Mouse (Mus musculus) brain, embryonic 14.5 days (tissue): ENCODE data around the gene Wnt10a. TPM values are rescaled to one million over a fixed set of nuclear protein-coding genes. Genes with fewer than 3 reads are reported as not detected.
"Not testable (repeated sequence)": the region's sequence is repeated elsewhere in the genome, so short reads cannot be mapped to it uniquely, and the experiment has no call there.

Source experiments
- DNase-seq: peaks from one replicate; pipeline ENCODE4 v3.0.0-alpha.2; 2011; ENCODE audit warnings: low read depth
- CTCF ChIP-seq: fragments of 200-500 bp; IDR thresholded peaks from 2 replicates; pipeline ENCODE4 v1.5.1; 2012; ENCODE audit warnings: inconsistent platforms, mild to moderate bottlenecking, moderate library complexity, borderline replicate concordance; ENCODE audit not compliant: insufficient read depth, insufficient read length; ENCODE audit errors: extremely low read depth
- POLR2A ChIP-seq: fragments of 200-500 bp; IDR thresholded peaks from 2 replicates; pipeline ENCODE4 v1.6.1; 2012; ENCODE audit warnings: mild to moderate bottlenecking, inconsistent platforms, borderline replicate concordance; ENCODE audit not compliant: poor library complexity, insufficient read depth, insufficient read length, severe bottlenecking; ENCODE audit errors: extremely low read depth
- polyA plus RNA-seq: library from polyadenylated mRNA; depleted of rRNA; stranded (reverse); fragments of >200 nt; gene quantifications from 2 replicates; pipeline ENCODE4 v1.2.3, GENCODE M21; 2012

Wnt10a gene
- polyA plus RNA-seq, 1 experiment: 0.77 TPM

DNA sequence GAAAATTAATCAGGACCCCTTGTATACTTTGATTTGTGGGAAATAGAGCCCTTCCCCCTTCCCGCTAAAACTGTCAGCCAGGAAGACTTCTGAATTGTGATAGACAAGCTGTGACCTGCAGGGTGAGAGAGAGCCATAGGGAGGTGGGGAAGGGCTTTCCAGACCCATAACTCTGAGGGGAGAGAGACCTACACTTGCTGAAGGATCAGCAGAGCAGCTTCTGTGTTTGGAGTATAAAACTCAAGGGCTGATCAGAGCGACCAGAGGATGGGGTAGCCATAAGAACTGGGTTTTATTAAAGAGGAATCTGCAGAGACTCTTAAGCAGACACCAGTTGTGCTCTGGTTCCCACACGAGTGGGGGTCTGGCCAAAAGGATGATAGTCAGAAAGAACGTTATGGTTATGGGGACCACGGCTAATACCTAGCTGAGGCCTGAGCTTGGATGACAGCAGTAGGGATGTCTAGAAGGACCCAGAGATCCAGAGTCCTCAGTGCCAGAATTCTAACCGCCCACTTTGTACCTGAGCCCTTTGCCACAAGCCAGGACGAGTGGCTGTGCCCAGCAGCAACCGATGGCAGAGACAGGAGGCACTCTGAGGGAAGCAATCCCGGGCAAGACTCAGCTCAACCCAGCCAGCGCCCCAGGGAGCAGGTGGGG is 13.0 kb downstream of the Wnt10a start:
- DNase-seq: no peak
- TF ChIP-seq CTCF (no peak), POLR2A (no peak)

DNA sequence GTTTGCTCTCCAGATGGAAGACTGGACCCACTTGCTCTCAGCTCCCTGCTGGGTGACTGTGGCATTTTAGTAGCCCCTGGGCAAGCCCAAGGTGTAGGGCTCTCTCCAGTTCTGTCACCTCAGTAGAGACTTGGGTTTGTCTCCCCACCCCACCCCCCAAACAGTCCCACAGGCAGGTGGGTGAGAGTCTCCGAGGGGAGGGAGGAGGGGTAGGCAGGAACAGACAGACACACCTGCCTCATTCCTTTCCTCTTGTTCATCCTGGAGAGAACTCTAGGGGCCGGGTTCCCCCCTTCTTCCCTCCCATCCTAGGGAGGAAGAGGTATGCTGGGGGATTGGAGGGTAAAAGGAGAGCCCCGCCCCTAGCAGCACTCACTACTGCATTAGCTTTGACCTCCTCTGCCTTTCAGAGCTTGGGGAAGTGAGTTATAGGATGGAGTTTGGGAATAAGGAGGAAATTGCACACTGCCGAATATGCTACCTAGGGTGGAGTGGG is 14.1 kb downstream of the Wnt10a start:
- no peak for DNase-seq
- no peak for TF ChIP-seq CTCF
- no peak for TF ChIP-seq POLR2A

DNA sequence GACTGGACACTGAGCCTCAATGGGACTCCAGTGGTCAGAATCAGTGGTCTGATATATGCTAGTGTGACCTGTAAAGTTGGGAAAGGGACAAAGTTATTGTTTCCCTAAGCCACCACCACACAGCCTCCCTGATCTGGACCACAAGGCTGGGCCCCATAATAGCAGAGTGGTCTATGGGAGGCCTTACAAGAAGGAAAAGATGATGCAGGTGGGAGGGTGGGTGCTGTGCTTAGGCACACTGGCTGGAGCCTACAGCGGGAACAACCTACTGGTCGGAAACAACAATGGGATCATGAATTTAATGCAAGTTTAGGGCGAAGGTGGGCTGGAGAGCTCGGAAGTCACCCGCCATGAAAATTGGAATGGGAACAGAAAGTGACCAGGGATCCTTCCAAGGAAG is 14.5 kb downstream of the Wnt10a start:
- no peak for TF ChIP-seq CTCF
- no peak for TF ChIP-seq POLR2A
- DNase-seq: no peak

DNA sequence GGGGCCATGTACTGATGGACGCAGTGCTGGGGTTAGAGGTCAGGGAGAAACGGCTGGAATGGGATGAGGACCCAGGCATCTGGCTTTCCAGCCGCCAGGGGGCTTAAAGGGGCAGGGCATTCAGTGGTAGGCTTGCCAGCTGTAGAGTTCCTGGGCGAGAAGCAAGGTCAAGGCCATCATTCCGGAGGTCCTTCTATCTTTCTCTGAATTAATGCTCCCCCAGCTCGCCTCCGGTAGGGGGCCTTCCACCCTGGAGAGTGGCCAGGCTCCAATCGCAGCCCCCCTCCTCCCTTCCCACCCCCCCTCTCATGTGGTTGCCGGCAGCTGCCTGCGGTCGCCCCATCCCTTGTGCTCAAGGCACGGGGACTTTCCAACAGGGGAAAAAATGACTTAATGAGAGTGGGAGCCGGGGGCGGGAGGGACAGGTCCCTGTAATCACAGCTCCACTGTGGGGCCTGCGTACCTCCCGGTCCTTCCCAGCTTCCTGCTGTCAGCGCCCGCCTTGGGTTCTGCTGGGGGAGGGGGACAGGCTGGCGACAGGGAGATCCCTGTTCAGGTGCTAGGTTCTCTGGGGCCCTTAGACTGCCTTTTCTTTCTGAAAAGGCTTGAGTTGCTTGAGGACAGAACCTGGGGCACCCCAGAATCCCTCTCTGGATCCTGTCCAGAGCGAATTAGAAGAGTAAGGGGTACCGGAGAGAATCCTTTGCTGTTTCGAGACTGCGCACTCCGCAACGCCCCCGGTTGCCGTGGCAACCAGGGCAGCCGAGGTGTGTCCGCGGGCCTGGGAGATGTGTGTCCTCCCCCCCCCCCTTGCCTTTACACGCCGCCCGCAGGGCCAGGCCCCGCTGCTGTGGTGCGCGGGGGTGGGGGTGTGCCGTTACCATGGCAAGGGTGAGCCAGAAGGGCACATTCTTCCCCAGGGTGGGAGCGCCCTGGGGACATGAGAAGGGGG is 15.3 kb downstream of the Wnt10a start:
- peak; percentile 74 for DNase-seq
- TF ChIP-seq POLR2A (no peak), CTCF (peak; percentile 39; the same call in 1 of the 2 replicates)

DNA sequence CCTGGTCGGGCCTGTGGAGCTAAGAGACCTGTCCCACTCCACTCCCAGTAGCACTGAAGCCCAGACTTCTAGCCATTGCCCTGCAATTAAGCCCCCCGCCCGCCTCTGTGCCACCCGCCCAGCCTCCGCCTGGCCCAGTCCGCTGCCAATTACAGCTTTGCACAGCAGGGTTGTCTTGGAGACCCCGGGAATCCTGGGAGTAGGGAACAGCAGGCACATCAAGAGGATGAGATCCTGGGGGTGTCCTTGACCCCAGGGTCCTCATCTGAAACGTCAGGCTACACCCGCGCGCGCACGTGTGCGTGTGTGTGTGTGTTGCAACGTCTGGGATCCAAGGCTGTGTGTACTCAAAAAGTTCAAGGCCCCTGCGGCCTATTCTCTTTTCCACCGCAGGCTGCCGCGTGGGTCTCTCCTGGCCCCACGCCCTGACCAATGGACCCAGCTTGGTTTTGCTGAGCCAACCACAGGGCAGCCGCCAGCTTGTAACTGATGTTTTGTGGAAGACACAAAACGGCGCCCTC is 16.3 kb downstream of the Wnt10a start:
- TF ChIP-seq POLR2A: no peak
- DNase-seq: peak; percentile 53

DNA sequence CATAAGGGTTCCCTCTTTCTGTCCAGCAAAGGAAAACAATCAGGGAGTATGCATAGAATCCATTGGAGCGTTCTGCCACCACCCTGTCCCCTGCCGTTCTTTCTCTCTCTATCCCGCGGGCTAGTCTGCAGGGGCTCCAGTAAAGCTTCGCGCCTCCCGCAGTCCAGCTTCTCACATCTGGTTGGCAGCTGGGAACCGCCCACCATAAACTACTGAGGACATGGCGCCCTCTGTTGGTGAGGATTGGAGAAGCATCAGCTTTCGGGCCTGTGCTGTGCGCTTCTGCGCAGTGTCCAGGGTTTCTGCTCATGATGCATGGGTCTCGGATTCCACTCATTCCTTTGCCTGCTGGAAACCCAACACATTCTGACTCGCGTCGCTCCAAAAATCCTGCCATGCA is 16.8 kb downstream of the Wnt10a start:
- DNase-seq: peak; percentile 91
- TF ChIP-seq POLR2A (no peak), CTCF (peak; percentile 95)

DNA sequence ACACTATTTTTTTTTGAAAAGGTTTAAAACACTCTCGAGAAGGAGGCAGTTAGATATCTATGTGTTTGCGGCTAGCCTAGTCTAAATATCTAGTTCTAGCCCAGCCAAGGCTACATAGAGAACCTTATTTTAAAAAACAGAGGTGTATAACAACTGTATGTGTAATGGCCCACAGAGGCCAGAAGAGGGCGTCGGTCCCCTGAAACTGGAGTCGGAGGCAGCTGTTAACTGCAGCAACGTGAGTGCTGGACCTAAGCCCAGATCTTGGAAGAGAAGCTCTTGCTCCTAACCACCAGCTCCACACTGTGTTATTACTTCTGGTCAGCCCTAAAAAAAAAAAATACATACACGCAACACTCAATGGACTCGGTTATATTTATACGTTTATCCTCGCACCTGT is 17.7 kb downstream of the Wnt10a start:
- TF ChIP-seq CTCF: peak; percentile 36; the same call in 1 of the 2 replicates
- TF ChIP-seq POLR2A: no peak
- DNase-seq: no peak

DNA sequence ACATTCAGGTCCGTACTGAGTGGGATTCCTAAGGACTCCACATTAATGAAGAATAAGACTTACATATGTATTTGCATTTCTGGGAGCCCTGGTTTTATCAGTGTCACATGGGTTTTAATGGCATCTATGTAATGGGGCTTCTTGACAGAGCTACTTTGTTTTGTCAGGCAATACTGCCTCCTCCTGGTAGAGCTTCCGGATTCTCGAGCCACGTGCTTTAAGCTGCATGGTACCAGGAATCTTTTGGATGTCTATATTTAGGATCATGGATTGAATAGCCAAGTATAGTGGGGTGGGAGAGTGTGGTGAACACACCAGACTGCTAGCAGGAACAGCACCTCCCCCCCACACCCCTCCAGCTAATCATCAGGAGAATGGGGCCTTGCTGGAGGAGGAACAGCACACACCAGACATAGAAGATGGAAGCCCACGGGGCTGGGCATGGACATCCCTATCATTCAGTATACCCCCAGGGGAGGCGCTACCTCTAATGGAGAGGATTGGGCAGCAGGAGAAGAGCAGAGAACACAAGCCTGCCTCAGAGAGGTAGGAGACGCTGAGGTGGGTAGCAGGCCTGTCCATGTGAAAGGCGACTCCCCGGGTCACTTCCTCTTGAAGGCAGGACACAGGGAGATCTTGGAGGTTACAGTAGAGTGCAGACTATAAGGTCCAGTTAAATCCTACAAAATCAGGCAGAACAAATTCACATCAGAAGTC is 23.8 kb downstream of the Wnt10a start:
- no peak for DNase-seq
- no peak for TF ChIP-seq POLR2A
- peak; percentile 12; the same call in 1 of the 2 replicates for TF ChIP-seq CTCF

DNA sequence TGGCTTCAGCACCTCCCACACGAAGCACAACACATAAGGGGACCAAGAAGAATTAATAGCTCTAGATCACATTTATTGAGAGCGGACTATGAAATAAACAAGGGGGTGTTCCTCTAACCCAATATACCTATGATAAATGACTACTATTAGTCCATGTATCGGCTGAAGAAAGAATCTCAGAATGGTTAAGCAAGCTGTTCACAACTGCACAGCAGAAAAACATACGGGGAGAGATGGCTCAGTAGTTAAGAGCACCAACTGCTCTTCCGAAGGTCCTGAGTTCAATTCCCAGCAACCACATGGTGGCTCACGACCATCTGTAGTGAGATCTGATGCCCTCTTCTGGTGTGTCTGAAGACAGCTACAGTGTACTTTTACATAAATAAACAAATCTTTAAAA is 24.6 kb downstream of the Wnt10a start:
- not testable (repeated sequence) for DNase-seq

DNA sequence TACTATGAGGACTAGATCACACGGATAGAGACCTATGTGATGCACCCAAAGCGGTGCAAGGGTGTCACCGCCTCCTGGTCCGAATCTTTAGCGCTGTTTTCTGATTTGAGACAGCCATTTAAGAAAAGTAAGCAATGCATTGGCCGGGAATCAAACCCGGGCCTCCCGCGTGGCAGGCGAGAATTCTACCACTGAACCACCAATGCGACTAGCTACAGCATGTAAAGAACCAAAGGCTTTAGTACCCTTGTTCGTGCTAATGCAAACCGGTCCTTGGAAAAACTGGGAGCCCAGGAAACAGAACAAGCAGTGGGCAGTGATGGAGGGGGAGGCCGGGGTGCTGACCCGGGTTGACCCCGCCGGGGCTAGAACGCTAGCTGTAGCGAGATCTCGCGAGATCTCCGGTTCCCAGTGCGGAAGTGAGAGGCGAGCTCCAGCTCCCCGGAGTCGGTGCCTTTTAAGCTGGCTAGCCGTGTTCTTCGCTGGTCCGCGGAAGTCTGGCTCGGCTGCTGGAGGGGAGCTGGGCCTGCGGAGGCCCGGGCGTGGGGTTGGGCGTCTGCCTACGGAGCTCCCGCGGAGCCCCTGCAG is 25.4 kb downstream of the Wnt10a start:
- peak; percentile 95 for DNase-seq
- TF ChIP-seq POLR2A: peak; percentile 67; the same call in 1 of the 2 replicates
- TF ChIP-seq CTCF: no peak

DNA sequence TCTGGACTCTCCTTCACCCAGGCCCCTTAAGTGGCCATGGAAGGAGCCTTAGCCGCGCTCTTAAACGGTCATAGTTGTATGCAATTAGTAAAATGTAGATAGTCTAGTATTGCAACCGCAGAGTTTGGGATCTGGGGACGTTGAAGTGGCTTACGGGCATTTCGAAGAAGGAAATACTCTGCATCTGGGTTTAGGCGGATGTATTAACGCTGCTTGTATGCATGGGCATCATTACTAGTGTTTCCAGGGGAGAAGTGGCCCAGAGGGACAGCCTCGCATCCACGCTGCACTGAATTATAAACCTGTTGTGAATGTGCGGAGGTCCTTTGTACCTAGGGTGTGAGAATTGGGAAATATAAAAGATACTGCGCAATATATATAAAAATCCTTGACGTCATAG is 25.9 kb downstream of the Wnt10a start:
- DNase-seq: no peak
- TF ChIP-seq CTCF (no peak), POLR2A (no peak)
